Mouse (Mus musculus): Measurements from ENCODE around the gene Pigc. TPM values are rescaled to one million over a fixed set of nuclear protein-coding genes. Genes with fewer than 3 reads are reported as not detected.

The Pigc gene
- polyA plus RNA-seq, 1 experiment, result 19.7 TPM

GRCm38 (mm10) chr1:161932286-161932685, 36.7 kb upstream of the Pigc start:
- H3K27ac ChIP-seq (ENCODE audit: insufficient read depth, low read length), result no peak overlapping the region
- H3K4me3 ChIP-seq (ENCODE audit: insufficient read depth, low read length), result no peak overlapping the region
- no peak for TF ChIP-seq CTCF (IDR thresholded peaks at IDR 0.05; ENCODE audit: extremely low read depth, insufficient read depth, low read length)
- H3K4me1 ChIP-seq (ENCODE audit: control insufficient read depth, insufficient read depth, low read length), result no peaks in the 10 kb centered on the region

DNA sequence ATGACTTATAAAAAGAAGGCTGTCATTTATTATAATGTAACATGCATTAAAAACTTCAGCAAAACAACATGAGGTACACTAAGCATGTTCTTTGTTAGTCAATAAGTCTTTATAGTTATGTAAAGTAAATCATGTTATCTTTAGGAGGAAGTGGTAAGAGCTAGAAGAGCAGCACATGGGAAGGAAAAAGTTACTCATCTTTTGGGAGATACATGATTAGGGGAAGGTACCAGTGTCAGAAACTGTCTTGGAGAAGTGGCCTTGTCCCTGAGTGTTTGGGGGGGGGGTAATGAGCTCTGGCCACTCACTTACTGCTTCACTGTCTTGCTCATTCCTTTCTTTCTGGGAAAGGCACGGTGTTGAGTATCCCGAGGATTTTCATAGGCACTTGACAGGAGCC, 26.9 kb upstream of the Pigc start:
- TF ChIP-seq POLR2A (IDR thresholded peaks at IDR 0.05; ENCODE audit: extremely low read depth, insufficient read depth, low read length), result no peak
- no peak for TF ChIP-seq CTCF (IDR thresholded peaks at IDR 0.05; ENCODE audit: extremely low read depth, insufficient read depth, low read length)
- H3K27ac ChIP-seq (ENCODE audit: insufficient read depth, low read length), result no peak overlapping the region
- no peaks in the 10 kb centered on the region for H3K4me1 ChIP-seq (ENCODE audit: control insufficient read depth, insufficient read depth, low read length)

DNA sequence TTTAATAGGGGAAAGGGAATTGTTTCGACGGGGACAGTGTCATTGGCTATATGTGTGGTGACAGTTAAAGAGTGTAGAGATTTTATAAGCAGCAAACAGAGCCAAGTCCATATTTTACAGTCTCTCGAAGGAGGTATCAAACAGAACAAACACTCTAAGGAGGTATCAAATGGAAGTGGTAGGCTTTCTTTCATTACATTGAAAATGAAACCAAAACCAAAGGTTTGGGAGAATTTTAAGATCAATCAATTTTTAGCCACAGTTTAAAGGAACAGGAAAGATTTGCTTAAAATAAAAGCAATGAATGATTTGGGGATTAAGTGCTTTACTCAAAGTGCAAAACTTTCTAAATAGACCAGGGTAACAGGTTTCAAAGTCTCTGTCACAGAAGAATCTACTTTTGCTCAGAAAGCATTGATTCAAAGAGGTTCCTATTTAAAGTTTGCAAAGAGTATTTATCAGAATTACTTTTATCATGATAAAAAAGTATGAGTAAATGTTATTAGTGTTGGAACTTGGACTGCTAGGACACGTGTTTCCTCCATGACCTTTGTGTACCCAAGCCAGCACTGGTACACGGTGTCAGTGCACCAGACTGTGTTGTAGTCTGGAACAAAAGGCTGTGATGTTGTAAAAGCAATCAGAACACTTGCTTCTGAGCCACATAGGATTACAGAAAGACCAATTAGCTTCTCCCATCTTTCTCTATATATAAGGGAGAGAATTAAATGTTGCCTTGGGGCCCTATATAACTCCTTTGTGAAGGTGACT, 17.8 kb upstream of the Pigc start:
- TF ChIP-seq CTCF (IDR thresholded peaks at IDR 0.05; ENCODE audit: extremely low read depth, insufficient read depth, low read length), result no peak
- no peak for TF ChIP-seq POLR2A (IDR thresholded peaks at IDR 0.05; ENCODE audit: extremely low read depth, insufficient read depth, low read length)
- H3K4me1 ChIP-seq (ENCODE audit: control insufficient read depth, insufficient read depth, low read length), result no peaks in the 10 kb centered on the region

More for the DNA sequence above, 26.9 kb upstream of the Pigc start:
- H3K4me3 ChIP-seq (ENCODE audit: insufficient read depth, low read length), result no peak overlapping the region

GRCm38 (mm10) chr1:161952599-161952998, 16.4 kb upstream of the Pigc start:
- no peak overlapping the region for H3K4me3 ChIP-seq (ENCODE audit: insufficient read depth, low read length)

More for the DNA sequence above, 17.8 kb upstream of the Pigc start:
- H3K27ac ChIP-seq (ENCODE audit: insufficient read depth, low read length), result no peak overlapping the region
- H3K4me3 ChIP-seq (ENCODE audit: insufficient read depth, low read length), result no peak overlapping the region

DNA sequence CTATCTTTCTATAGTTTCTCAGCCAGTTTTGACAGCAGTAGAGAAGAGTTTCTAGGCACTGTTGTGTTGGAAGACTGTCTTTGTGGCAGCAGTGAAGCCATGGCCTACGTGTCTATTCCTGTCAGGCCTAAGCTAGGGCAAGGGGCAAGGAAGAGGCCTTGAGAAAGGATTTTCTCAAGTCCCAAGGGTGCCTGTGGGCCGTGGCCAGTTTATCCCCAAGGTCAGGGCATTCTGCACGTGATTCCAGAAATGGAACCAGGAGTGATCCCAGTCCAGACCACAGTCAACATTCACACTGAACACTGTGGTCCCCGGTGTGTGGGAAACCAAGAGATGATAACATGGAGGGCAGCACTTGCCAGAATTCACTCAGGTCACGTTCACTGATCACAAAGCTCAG, 13.1 kb upstream of the Pigc start:
- Histone ChIP-seq H3K4me1 (ENCODE audit: control insufficient read depth, insufficient read depth, low read length) (no peaks in the 10 kb centered on the region), H3K27ac (ENCODE audit: insufficient read depth, low read length) (no peak overlapping the region), H3K4me3 (ENCODE audit: insufficient read depth, low read length) (no peak overlapping the region)
- TF ChIP-seq CTCF (IDR thresholded peaks at IDR 0.05; ENCODE audit: extremely low read depth, insufficient read depth, low read length), result no peak

More at GRCm38 (mm10) chr1:161952599-161952998, 16.4 kb upstream of the Pigc start:
- Histone ChIP-seq H3K27ac (ENCODE audit: insufficient read depth, low read length) (no peak overlapping the region), H3K4me1 (ENCODE audit: control insufficient read depth, insufficient read depth, low read length) (no peaks in the 10 kb centered on the region)
- TF ChIP-seq POLR2A (IDR thresholded peaks at IDR 0.05; ENCODE audit: extremely low read depth, insufficient read depth, low read length) (no peak), CTCF (IDR thresholded peaks at IDR 0.05; ENCODE audit: extremely low read depth, insufficient read depth, low read length) (no peak)

DNA sequence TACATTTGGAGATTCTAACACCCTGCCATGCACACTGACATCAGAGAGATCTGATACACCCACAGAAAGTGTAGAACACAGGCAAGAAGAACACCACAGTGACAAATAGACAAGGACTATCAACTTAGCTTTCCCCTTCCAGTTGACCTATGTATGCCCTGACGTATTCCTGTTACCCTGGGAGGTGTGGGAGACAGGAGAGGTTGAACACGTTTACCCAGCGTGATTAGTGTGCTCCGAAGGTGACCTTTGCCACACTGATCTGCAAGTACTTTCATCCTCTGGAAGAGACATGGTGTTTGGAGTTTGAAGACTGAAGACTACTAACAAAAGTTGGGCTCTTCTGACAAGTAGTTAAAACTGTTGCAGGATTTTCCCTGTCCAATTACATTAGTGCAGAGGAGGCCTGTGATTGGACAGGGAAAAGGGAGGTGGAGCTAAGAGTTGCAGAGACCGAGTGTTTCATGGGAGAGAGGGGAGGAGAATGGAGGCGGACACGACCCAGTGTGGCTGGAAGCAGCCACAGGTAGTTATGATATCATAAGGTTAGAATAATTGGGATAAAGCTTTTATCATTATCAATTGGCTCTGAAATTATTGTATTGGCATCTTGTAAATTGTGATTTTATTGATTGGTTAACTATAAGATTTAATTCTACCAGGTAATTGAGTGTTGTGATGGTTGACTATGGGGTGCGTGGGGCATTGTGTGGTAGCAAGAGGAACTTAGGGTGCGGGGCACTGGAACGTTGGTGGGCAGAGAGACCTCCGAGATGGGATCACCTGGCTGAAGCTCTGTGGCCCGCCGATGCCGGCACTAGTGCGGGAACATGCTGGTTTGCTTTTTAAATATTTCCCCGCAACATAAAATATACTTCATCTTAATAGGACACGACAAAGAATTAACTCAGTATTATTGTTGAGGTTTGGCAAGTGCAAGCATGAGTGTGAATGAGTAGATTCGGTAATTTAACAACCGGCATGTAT, 10.7 kb upstream of the Pigc start:
- Histone ChIP-seq H3K27ac (ENCODE audit: insufficient read depth, low read length) (no peak overlapping the region), H3K4me1 (ENCODE audit: control insufficient read depth, insufficient read depth, low read length) (no peaks in the 10 kb centered on the region), H3K4me3 (ENCODE audit: insufficient read depth, low read length) (no peak overlapping the region)
- no peak for TF ChIP-seq CTCF (IDR thresholded peaks at IDR 0.05; ENCODE audit: extremely low read depth, insufficient read depth, low read length)
- no peak for TF ChIP-seq POLR2A (IDR thresholded peaks at IDR 0.05; ENCODE audit: extremely low read depth, insufficient read depth, low read length)

GRCm38 (mm10) chr1:161962465-161963377, 6.3 kb upstream of the Pigc start:
- TF ChIP-seq CTCF (IDR thresholded peaks at IDR 0.05; ENCODE audit: extremely low read depth, insufficient read depth, low read length) (peak; percentile 53), POLR2A (IDR thresholded peaks at IDR 0.05; ENCODE audit: extremely low read depth, insufficient read depth, low read length) (no peak)
- Histone ChIP-seq H3K4me3 (ENCODE audit: insufficient read depth, low read length) (no peak overlapping the region), H3K27ac (ENCODE audit: insufficient read depth, low read length) (no peak overlapping the region), H3K4me1 (ENCODE audit: control insufficient read depth, insufficient read depth, low read length) (no peaks in the 10 kb centered on the region)

DNA sequence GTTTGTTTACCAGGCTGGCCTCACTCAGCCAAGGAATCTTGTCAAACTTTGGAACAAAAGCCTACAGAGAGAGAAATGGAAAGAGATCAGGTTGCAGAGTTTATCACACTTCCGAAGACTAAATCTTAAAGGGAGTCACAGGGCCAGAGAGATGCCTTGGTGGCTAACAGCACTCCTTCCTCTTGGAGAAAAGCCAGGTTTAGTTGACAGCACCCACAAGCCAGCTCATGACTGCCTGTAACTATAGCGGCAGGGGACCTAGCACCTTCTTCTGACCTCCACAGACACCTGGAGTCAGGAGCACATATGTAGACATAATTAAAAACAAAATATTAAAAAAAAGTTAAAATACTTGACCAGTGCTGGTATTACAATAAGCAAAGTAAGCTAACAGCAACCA, 1.1 kb upstream of the Pigc start:
- TF ChIP-seq POLR2A (IDR thresholded peaks at IDR 0.05; ENCODE audit: extremely low read depth, insufficient read depth, low read length) (no peak), CTCF (IDR thresholded peaks at IDR 0.05; ENCODE audit: extremely low read depth, insufficient read depth, low read length) (no peak)
- Histone ChIP-seq H3K4me1 (ENCODE audit: control insufficient read depth, insufficient read depth, low read length) (no peaks in the 10 kb centered on the region; the same call in none of the 2 replicates), H3K27ac (ENCODE audit: insufficient read depth, low read length) (no peak overlapping the region), H3K4me3 (ENCODE audit: insufficient read depth, low read length) (no peak overlapping the region)

DNA sequence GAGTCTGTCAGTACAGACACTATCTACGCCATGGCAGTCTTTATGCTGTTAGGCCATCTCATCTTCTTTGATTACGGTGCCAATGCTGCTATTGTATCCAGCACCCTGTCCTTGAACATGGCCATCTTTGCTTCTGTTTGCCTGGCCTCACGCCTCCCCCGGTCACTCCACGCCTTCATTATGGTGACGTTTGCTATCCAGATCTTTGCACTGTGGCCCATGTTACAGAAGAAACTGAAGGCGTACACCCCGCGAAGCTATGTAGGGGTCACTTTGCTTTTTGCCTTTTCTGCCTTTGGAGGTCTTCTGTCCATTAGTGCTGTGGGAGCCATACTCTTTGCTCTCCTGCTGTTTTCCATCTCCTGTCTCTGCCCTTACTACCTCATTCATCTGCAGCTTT, 1.9 kb downstream of the Pigc start:
- TF ChIP-seq CTCF (IDR thresholded peaks at IDR 0.05; ENCODE audit: extremely low read depth, insufficient read depth, low read length) (no peak), POLR2A (IDR thresholded peaks at IDR 0.05; ENCODE audit: extremely low read depth, insufficient read depth, low read length) (no peak)
- Histone ChIP-seq H3K27ac (ENCODE audit: insufficient read depth, low read length) (no peak overlapping the region), H3K4me1 (ENCODE audit: control insufficient read depth, insufficient read depth, low read length) (no peaks in the 10 kb centered on the region; the same call in none of the 2 replicates), H3K4me3 (ENCODE audit: insufficient read depth, low read length) (no peak overlapping the region)
